Mouse (Mus musculus): ENCODE measurements around the gene Orai1. TPM values are rescaled to one million over a fixed set of nuclear protein-coding genes. Genes with fewer than 3 reads are reported as not detected.

Orai1 gene
- polyA plus RNA-seq, 1 experiment = 36.7 TPM

DNA sequence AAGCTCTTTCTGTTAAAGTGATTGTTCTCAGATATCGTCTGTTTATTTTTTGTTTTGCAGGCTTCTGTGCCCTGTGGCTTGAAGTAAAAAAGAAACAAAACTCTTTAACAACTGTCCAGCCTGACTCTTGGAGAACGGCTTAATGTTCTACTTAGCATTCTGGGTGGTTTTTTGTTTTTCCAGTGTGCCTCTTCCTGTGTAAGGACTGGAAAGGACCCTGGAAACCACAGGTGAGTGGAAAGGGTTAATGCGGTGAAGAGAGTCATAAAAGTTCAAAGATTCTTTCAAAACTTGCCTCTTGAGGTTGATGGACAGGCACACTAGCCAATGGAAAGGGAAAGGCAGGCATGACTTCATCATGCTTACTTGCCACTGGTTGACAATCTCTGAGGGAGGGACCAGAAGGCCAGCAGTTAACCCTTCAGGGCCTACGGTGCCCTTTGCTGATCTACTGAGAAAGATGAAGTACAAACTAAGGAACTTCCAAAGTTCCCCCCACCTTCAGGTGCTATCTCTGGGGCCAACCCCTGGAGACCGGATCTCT is 20.5 kb upstream of the Orai1 start:
- Histone ChIP-seq H3K36me3 (ENCODE audit: control insufficient read depth, insufficient read depth) (no peaks in the 10 kb centered on the region), H3ac (ENCODE audit: control insufficient read depth, insufficient read length) (no peak overlapping the region), H3K4me3 (no peak overlapping the region), H3K27me3 (ENCODE audit: control insufficient read depth, insufficient read depth, insufficient read length) (no peaks in the 10 kb centered on the region), H3K79me2 (ENCODE audit: control insufficient read depth, insufficient read depth) (no peaks in the 10 kb centered on the region), H3K4me2 (ENCODE audit: low read depth) (peak overlapping the region; percentile 94)
- TF ChIP-seq MYOD1 (IDR thresholded peaks at IDR 0.05; ENCODE audit: control insufficient read depth in 1 of 3, insufficient read length in 2 of 3, low read depth in 2 of 3) (no peak), E2F4 (IDR thresholded peaks at IDR 0.05; ENCODE audit: insufficient read depth) (peak; percentile 64)

DNA sequence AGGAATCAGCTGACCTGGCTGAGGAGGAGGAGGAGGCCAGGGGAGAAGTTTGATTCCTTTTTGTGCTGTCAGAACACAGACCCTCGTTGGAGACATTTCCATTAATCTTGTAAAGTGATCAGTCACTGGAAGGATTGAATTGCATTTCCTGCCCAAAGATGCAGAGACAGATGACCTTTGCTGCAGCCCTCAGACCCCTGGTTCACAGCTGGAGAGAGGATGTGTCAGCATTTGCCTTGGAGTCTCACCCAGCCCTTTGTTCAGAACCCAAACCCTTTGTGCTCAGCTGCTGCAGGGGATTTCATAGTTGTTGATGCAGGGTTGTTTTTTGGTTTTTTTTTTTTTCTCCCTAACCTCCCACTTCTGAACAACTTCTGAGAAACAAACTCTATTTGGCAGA is 20.0 kb upstream of the Orai1 start:
- Histone ChIP-seq H3K36me3 (ENCODE audit: control insufficient read depth, insufficient read depth) (no peaks in the 10 kb centered on the region), H3K4me3 (no peak overlapping the region), H3K79me2 (ENCODE audit: control insufficient read depth, insufficient read depth) (no peaks in the 10 kb centered on the region), H3ac (ENCODE audit: control insufficient read depth, insufficient read length) (no peak overlapping the region), H3K27me3 (ENCODE audit: control insufficient read depth, insufficient read depth, insufficient read length) (no peaks in the 10 kb centered on the region), H3K4me2 (ENCODE audit: low read depth) (peak overlapping the region; percentile 94)
- TF ChIP-seq POLR2A (IDR thresholded peaks at IDR 0.05; ENCODE audit: insufficient read length, low read depth) = no peak
- no peak for TF ChIP-seq REST (IDR thresholded peaks at IDR 0.05; ENCODE audit: insufficient read depth, insufficient read length)
- TF ChIP-seq MYOD1 (IDR thresholded peaks at IDR 0.05; ENCODE audit: control insufficient read depth in 1 of 3, insufficient read length in 2 of 3, low read depth in 2 of 3) = peak in 1 of 3 experiments; percentile 9
- no peak for TF ChIP-seq SRF (IDR thresholded peaks at IDR 0.05; ENCODE audit: control insufficient read depth, insufficient read length, low read depth)
- no peak for TF ChIP-seq MAX (IDR thresholded peaks at IDR 0.05; ENCODE audit: low read depth)
- TF ChIP-seq E2F4 (IDR thresholded peaks at IDR 0.05; ENCODE audit: insufficient read depth) = no peak
- no peak for TF ChIP-seq TCF12 (IDR thresholded peaks at IDR 0.05; ENCODE audit: insufficient read depth, poor library complexity, severe bottlenecking)
- no peak for TF ChIP-seq CEBPB (IDR thresholded peaks at IDR 0.05; ENCODE audit: insufficient read depth, poor library complexity, severe bottlenecking)
- TF ChIP-seq POLR2AphosphoS2 (IDR thresholded peaks at IDR 0.05; ENCODE audit: insufficient read length, low read depth) = no peak
- peak in 1 of 3 experiments; percentile 14 for TF ChIP-seq MYOG (IDR thresholded peaks at IDR 0.05; ENCODE audit: control insufficient read depth in 1 of 3, insufficient read depth in 1 of 3, insufficient read length in 2 of 3, low read depth in 2 of 3)
- no peak for TF ChIP-seq USF1 (IDR thresholded peaks at IDR 0.05; ENCODE audit: low read depth)
- TF ChIP-seq TCF3 (IDR thresholded peaks at IDR 0.05; ENCODE audit: insufficient read length, low read depth) = no peak

DNA sequence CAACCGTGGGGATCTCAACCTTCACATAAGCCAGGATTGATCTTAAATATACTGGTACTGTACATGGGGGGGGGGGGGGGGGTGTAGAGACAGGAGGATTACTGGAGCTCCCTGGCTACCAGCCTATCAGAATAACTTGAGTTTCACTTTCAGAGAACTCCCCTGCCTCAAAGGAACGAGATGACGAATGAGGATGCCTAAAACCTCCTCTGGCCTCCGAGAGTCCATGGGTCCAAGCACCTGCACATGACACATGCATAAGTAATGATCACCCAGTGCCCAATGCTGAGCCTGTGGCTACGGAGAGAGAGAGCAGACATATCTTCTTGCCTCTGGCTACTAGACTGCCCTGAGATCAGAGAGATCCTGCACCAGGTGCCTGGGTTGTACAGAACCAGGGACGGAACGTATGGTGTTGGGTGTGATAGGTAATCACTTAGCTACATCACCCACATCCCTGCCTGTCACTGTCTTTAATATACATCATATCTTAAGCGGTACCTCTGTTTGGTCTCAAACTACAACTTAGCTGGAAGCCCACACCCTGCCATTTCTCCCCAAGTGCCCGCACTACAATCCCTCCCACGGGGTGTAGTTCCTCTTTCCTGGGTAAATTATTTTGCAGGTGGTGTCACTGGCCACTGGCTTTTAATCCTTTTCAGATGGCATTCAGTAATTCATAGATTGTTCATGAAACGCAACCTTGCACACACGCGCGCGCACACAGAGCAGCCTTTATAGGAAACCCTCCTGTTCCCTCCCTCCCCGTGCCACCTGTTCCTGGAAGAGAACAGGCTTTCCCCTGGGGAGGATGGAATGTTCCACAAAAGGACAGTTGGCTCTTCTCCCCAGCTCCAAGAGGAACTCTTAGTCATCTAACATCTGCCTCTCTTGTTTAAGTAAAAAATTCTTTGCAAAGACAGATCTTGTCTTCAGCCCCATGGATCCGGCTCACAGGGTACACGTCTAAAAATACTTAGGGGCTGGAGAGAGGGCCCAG is 17.4 kb upstream of the Orai1 start:
- no peaks in the 10 kb centered on the region for H3K36me3 ChIP-seq (ENCODE audit: control insufficient read depth, insufficient read depth)
- H3K4me3 ChIP-seq = no peak overlapping the region
- no peaks in the 10 kb centered on the region for H3K79me2 ChIP-seq (ENCODE audit: control insufficient read depth, insufficient read depth)
- TF ChIP-seq USF1 (IDR thresholded peaks at IDR 0.05; ENCODE audit: low read depth) = no peak
- no peak for TF ChIP-seq POLR2A (IDR thresholded peaks at IDR 0.05; ENCODE audit: insufficient read length, low read depth)
- no peak for TF ChIP-seq TCF3 (IDR thresholded peaks at IDR 0.05; ENCODE audit: insufficient read length, low read depth)
- TF ChIP-seq SRF (IDR thresholded peaks at IDR 0.05; ENCODE audit: control insufficient read depth, insufficient read length, low read depth) = no peak
- no peak for TF ChIP-seq MAX (IDR thresholded peaks at IDR 0.05; ENCODE audit: low read depth)
- peak; percentile 43 to 84 (median 52) for TF ChIP-seq MYOG (IDR thresholded peaks at IDR 0.05; ENCODE audit: control insufficient read depth in 1 of 3, insufficient read depth in 1 of 3, insufficient read length in 2 of 3, low read depth in 2 of 3)
- TF ChIP-seq MYOD1 (IDR thresholded peaks at IDR 0.05; ENCODE audit: control insufficient read depth in 1 of 3, insufficient read length in 2 of 3, low read depth in 2 of 3) = peak in 2 of 3 experiments; percentile 84 to 90
- TF ChIP-seq CEBPB (IDR thresholded peaks at IDR 0.05; ENCODE audit: insufficient read depth, poor library complexity, severe bottlenecking) = no peak
- peak; percentile 69 for TF ChIP-seq TCF12 (IDR thresholded peaks at IDR 0.05; ENCODE audit: insufficient read depth, poor library complexity, severe bottlenecking)
- TF ChIP-seq POLR2AphosphoS2 (IDR thresholded peaks at IDR 0.05; ENCODE audit: insufficient read length, low read depth) = no peak
- TF ChIP-seq E2F4 (IDR thresholded peaks at IDR 0.05; ENCODE audit: insufficient read depth) = no peak
- TF ChIP-seq REST (IDR thresholded peaks at IDR 0.05; ENCODE audit: insufficient read depth, insufficient read length) = no peak
- H3K27me3 ChIP-seq (ENCODE audit: control insufficient read depth, insufficient read depth, insufficient read length) = no peaks in the 10 kb centered on the region
- H3K4me2 ChIP-seq (ENCODE audit: low read depth) = peak overlapping the region; percentile 18
- H3ac ChIP-seq (ENCODE audit: control insufficient read depth, insufficient read length) = no peak overlapping the region

DNA sequence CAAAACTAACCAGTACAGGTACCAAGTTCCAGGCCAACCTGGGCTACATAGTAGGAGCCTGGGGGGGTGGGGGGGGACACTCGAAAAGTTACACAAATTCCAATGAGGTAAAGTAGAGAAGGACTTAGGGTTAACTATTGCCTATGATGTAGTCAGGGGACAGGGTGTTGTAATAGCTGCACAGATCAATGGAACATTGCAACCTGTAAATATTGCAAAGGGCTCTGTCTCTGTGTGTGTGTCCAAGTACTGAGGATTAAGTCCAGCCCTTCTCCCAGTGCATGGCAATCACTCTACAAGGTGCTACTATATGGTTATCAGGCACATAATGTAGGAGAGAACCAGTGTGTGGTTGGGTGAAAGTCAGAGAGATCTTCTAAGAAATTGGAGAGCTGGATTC is 14.0 kb upstream of the Orai1 start:
- Histone ChIP-seq H3K27me3 (ENCODE audit: control insufficient read depth, insufficient read depth, insufficient read length) (no peaks in the 10 kb centered on the region), H3ac (ENCODE audit: control insufficient read depth, insufficient read length) (no peak overlapping the region), H3K4me2 (ENCODE audit: low read depth) (no peak overlapping the region), H3K4me3 (no peak overlapping the region), H3K36me3 (ENCODE audit: control insufficient read depth, insufficient read depth) (no peaks in the 10 kb centered on the region), H3K79me2 (ENCODE audit: control insufficient read depth, insufficient read depth) (no peaks in the 10 kb centered on the region)
- TF ChIP-seq CEBPB (IDR thresholded peaks at IDR 0.05; ENCODE audit: insufficient read depth, poor library complexity, severe bottlenecking) (no peak), SRF (IDR thresholded peaks at IDR 0.05; ENCODE audit: control insufficient read depth, insufficient read length, low read depth) (no peak), USF1 (IDR thresholded peaks at IDR 0.05; ENCODE audit: low read depth) (no peak), POLR2A (IDR thresholded peaks at IDR 0.05; ENCODE audit: insufficient read length, low read depth) (no peak), MYOG (IDR thresholded peaks at IDR 0.05; ENCODE audit: control insufficient read depth in 1 of 3, insufficient read depth in 1 of 3, insufficient read length in 2 of 3, low read depth in 2 of 3) (no peak), TCF3 (IDR thresholded peaks at IDR 0.05; ENCODE audit: insufficient read length, low read depth) (no peak), REST (IDR thresholded peaks at IDR 0.05; ENCODE audit: insufficient read depth, insufficient read length) (no peak)

Data from myocyte (in vitro differentiated cells).